Mouse (Mus musculus): Measurements from ENCODE around the gene Atf7. TPM values are rescaled to one million over a fixed set of nuclear protein-coding genes. Genes with fewer than 3 reads are reported as not detected.

Gene Atf7
- polyA plus RNA-seq, 1 experiment from 2014 or later: 35.2 TPM

DNA sequence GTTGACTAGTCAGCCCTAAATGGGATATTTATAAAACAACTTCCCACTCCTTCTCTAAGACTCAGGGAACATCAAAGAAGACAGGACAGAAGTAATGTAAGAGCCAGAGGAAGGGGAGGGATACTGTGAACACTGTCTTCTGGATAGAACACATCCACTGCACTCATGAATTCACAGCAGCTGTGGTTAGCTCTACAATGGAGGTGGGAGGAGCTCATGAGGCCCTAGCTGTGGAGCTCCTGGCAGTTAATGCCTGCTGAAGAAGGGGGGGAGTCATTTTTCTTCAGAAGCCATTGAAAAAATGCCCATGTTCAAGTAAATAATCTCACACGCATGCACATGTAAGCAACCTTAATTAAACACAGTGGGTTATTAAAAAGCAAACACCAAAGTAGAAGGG lies 48.3 kb downstream of the Atf7 start:
- H3K36me3 ChIP-seq: no peaks in the 10 kb centered on the region
- H3K4me2 ChIP-seq: no peak overlapping the region
- no peak overlapping the region for H3K4me3 ChIP-seq (replicated peaks)
- H3K4me1 ChIP-seq: peaks cover under 1% of the 10 kb centered on the region; the same call in 1 of the 2 replicates
- 77% methylated on average over 1 of the region's 1 CpGs for WGBS
- no peaks in the 10 kb centered on the region for H3K9me3 ChIP-seq
- no peak for ATAC-seq (ENCODE audit: insufficient read depth, low FRiP score, low read depth)
- H3K27me3 ChIP-seq (replicated peaks): no peaks in the 10 kb centered on the region
- no peak overlapping the region for H3K9ac ChIP-seq
- H3K27ac ChIP-seq: no peak overlapping the region

DNA sequence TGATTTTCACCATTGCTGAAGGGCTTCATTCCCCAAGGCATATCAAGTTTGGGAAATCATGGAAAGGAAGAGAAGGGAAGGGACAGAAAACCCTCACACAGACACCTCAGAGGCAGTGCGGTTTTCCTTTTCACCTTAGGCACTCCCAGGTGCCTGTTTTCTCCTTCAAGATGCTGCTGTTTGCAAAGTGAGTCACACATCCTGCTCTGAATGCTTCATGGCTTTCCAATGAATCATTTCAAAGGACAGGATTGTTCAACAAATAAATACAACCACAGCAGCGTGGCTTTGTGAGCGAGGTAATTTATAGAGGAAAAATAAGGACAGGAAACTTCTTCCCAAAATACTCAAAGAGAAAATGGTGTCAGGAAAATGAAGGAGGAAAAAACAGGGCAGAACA lies 53.2 kb downstream of the Atf7 start:
- Histone ChIP-seq H3K27ac (peak overlapping the region; percentile 16; the same call in 1 of the 2 replicates), H3K9me3 (no peaks in the 10 kb centered on the region), H3K27me3 (replicated peaks) (no peaks in the 10 kb centered on the region), H3K4me1 (peaks cover 4% of the 10 kb centered on the region; the same call in 1 of the 2 replicates), H3K4me2 (no peak overlapping the region), H3K36me3 (no peaks in the 10 kb centered on the region), H3K4me3 (replicated peaks) (no peak overlapping the region), H3K9ac (no peak overlapping the region)
- no peak for ATAC-seq (ENCODE audit: insufficient read depth, low FRiP score, low read depth)
- 56% methylated on average over 3 of the region's 3 CpGs for WGBS

DNA sequence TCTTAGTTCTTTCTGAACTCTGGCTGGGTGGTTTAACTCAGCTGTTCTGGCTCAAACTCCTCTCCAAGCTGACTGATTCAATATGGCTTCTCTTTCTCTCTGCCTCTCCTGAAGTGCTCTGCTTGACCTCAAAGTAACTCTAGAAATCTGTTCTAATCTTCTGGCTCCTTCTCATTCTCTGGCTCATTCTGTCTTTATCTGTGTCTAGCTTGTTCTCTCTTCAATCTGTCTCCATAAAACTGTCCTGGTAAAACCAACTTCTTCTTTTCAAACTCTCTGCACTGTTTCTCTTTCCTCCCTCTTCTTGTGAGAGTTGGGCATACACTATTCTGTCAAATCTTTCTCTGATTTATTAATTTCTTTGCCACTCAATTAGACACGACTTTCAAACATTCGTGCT lies 57.4 kb downstream of the Atf7 start:
- Histone ChIP-seq H3K4me3 (replicated peaks) (no peak overlapping the region), H3K36me3 (no peaks in the 10 kb centered on the region), H3K4me1 (peaks cover 4% of the 10 kb centered on the region; the same call in 1 of the 2 replicates), H3K9me3 (no peaks in the 10 kb centered on the region), H3K27ac (no peak overlapping the region), H3K27me3 (replicated peaks) (no peaks in the 10 kb centered on the region), H3K4me2 (no peak overlapping the region), H3K9ac (no peak overlapping the region)
- WGBS: 72% methylated on average over 2 of the region's 2 CpGs
- ATAC-seq (ENCODE audit: insufficient read depth, low FRiP score, low read depth): no peak

DNA sequence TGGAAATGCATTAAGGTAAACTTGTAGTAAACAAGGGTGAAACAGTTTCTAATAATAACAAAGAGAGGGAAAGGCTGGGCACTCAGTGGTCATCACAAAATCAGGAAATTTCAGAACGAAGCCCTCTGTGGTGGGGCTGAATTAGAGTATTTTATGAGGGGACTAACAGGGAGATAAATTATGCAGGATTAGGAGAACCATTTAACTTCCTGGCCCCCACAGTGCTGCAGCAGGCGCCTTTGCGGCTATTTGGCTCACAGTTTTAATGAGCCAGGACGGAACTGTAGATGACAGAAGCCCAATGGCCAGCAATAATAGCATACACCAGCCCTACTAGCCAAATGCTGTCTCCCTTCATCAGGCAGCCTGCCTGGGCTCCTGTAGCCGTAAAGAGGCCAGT lies 61.6 kb downstream of the Atf7 start:
- Histone ChIP-seq H3K4me1 (no peaks in the 10 kb centered on the region), H3K9me3 (no peaks in the 10 kb centered on the region), H3K27ac (no peak overlapping the region), H3K4me3 (replicated peaks) (no peak overlapping the region), H3K9ac (no peak overlapping the region), H3K36me3 (no peaks in the 10 kb centered on the region; the same call in 1 of the 2 replicates), H3K4me2 (no peak overlapping the region), H3K27me3 (replicated peaks) (no peaks in the 10 kb centered on the region)
- 88% methylated on average over 5 of the region's 5 CpGs for WGBS
- no peak for ATAC-seq (ENCODE audit: insufficient read depth, low FRiP score, low read depth)

DNA sequence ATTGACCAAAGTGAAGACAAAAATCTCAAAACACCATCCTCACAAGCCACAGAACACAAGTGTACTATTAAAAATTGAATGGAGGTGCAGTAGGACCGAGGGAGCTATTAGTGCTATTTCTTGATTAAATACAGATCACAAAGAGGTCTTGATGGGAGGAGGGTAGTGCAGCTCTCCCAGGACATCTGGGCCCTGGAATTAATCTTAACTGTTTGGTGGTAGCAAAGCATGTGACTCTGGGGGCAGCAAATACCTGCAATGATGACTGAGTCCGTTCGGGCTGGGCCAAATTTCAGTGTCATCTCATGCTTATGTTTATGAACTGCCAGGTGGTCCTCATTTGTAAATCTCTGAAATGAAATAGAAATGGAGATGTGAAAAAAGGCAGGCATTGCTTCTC lies 62.2 kb downstream of the Atf7 start:
- ATAC-seq (ENCODE audit: insufficient read depth, low FRiP score, low read depth): no peak
- no peaks in the 10 kb centered on the region for H3K27me3 ChIP-seq (replicated peaks)
- 75% methylated on average over 3 of the region's 3 CpGs for WGBS
- no peak overlapping the region for H3K4me2 ChIP-seq
- H3K9ac ChIP-seq: no peak overlapping the region
- H3K27ac ChIP-seq: no peak overlapping the region
- no peak overlapping the region for H3K4me3 ChIP-seq (replicated peaks)
- H3K36me3 ChIP-seq: no peaks in the 10 kb centered on the region; the same call in 1 of the 2 replicates
- no peaks in the 10 kb centered on the region for H3K9me3 ChIP-seq
- H3K4me1 ChIP-seq: no peaks in the 10 kb centered on the region

DNA sequence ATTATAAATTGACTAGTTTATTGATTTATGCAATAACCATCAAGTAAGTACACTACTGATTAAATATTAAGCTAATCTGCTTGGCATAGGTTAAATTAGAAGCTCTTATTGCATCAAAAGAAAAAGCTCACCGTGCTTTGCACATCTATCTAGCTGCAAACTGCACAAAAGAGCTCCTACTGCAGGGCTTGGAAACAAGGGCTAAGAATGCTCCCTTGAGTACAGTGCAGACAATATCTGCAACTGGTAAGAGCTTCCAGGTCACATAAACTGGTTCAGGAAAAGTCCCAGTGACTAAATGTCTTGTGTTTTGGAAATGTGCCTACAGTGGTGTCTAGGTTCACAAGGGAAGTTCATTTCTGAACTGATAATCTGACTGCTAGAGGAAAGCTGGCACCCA lies 62.8 kb downstream of the Atf7 start:
- no peak for ATAC-seq (ENCODE audit: insufficient read depth, low FRiP score, low read depth)
- Histone ChIP-seq H3K4me2 (no peak overlapping the region), H3K4me3 (replicated peaks) (no peak overlapping the region), H3K4me1 (no peaks in the 10 kb centered on the region), H3K9me3 (no peaks in the 10 kb centered on the region), H3K27ac (no peak overlapping the region), H3K9ac (no peak overlapping the region), H3K27me3 (replicated peaks) (no peaks in the 10 kb centered on the region), H3K36me3 (no peaks in the 10 kb centered on the region; the same call in 1 of the 2 replicates)
- WGBS: 84% methylated on average over 1 of the region's 1 CpGs

DNA sequence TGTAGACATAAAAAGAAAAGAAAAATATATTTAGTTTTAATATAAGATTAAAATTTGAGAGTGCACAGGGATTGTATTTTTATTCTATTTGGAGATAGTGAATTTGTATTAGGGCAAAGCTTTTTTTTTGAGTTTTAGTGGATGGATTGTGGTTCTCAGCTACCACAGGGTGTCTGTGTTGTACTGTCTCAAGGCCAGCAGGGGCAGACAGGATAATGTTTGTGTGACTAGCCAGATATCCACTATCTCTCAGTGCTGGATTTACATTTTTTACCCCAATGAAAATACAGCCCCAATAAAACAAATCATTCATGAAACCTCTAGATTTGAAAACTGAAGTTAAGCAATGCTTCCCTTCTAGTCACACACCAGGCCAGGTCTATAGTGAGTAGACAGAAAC lies 67.7 kb downstream of the Atf7 start:
- no peaks in the 10 kb centered on the region for H3K4me1 ChIP-seq
- H3K9ac ChIP-seq: no peak overlapping the region
- H3K4me2 ChIP-seq: no peak overlapping the region
- no peak overlapping the region for H3K27ac ChIP-seq
- ATAC-seq (ENCODE audit: insufficient read depth, low FRiP score, low read depth): no peak
- no peaks in the 10 kb centered on the region for H3K9me3 ChIP-seq
- H3K4me3 ChIP-seq (replicated peaks): no peak overlapping the region
- H3K36me3 ChIP-seq: peaks cover 14% of the 10 kb centered on the region; the same call in 1 of the 2 replicates
- H3K27me3 ChIP-seq (replicated peaks): no peaks in the 10 kb centered on the region

DNA sequence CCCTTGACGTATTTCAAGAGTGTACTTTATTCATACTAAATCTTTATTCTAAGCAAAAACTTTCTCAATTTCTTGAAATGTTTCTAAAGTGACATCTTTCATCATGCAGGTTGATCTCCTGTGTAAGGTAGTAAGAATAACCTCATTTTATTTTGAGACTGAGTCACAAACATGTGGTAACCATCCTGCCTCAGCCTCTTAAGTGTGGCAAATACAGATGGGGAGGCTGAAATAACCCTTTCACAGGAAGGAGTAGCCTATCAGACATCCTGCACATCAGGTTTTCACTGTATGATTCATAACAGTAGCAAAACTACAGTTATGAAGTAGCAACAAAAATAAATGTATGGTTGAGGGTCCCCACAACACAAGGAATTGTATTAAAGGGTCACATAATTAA lies 69.7 kb downstream of the Atf7 start:
- H3K4me3 ChIP-seq (replicated peaks): no peak overlapping the region
- H3K9ac ChIP-seq: no peak overlapping the region
- no peaks in the 10 kb centered on the region for H3K9me3 ChIP-seq
- H3K36me3 ChIP-seq: peaks cover 25% of the 10 kb centered on the region
- no peak overlapping the region for H3K27ac ChIP-seq
- no peaks in the 10 kb centered on the region for H3K27me3 ChIP-seq (replicated peaks)
- no peak for ATAC-seq (ENCODE audit: insufficient read depth, low FRiP score, low read depth)
- WGBS: 93% methylated on average over 1 of the region's 1 CpGs
- H3K4me1 ChIP-seq: no peaks in the 10 kb centered on the region
- H3K4me2 ChIP-seq: no peak overlapping the region

DNA sequence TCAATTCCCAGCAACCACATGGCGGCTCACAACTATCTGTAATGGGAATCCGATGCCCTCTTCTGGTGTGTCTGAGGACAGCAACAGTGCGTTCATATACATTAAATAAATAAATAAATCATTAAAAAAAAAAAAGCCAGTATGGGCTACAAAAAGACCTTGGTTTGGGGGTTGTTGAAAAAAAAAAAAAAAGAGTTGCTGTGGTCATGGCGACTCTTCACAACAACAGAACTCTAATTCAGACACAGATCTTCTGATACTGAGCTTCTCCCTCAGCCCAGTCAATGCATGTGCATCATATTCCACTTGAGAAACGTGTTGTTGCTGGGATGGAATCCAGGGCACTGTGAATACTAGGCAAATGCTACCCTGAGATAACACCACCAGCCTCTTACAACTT lies 72.7 kb downstream of the Atf7 start:
- WGBS: 95% methylated on average over 5 of the region's 5 CpGs
- Histone ChIP-seq H3K27me3 (replicated peaks) (no peaks in the 10 kb centered on the region), H3K27ac (no peak overlapping the region), H3K9me3 (no peaks in the 10 kb centered on the region), H3K4me2 (no peak overlapping the region), H3K36me3 (peaks cover 25% of the 10 kb centered on the region), H3K4me3 (replicated peaks) (no peak overlapping the region), H3K4me1 (no peaks in the 10 kb centered on the region), H3K9ac (no peak overlapping the region)
- no peak for ATAC-seq (ENCODE audit: insufficient read depth, low FRiP score, low read depth)

DNA sequence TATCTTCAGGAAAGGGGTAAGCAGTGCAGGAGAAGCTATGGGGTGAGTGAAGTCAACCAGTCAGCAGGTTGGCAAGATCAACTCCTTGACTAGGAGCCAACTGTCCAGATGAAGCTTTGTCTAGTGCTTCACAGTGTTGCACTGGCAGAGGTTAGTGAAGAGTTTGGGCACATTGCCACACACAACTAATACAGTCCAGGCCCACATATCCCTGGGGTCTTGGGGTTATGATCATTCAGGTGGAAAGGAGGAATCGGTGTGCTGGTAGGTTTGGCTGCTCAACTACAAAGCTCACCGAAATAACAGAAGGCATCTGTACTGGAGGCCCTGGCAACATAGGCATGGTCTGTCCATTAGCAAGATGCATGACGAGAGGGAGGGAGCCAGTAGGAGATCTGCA lies 77.8 kb downstream of the Atf7 start:
- Histone ChIP-seq H3K4me2 (no peak overlapping the region), H3K27ac (no peak overlapping the region), H3K36me3 (peaks cover 20% of the 10 kb centered on the region), H3K4me3 (replicated peaks) (no peak overlapping the region), H3K9me3 (no peaks in the 10 kb centered on the region), H3K27me3 (replicated peaks) (no peaks in the 10 kb centered on the region), H3K9ac (no peak overlapping the region), H3K4me1 (no peaks in the 10 kb centered on the region)
- WGBS: 95% methylated on average over 3 of the region's 3 CpGs
- no peak for ATAC-seq (ENCODE audit: insufficient read depth, low FRiP score, low read depth)

DNA sequence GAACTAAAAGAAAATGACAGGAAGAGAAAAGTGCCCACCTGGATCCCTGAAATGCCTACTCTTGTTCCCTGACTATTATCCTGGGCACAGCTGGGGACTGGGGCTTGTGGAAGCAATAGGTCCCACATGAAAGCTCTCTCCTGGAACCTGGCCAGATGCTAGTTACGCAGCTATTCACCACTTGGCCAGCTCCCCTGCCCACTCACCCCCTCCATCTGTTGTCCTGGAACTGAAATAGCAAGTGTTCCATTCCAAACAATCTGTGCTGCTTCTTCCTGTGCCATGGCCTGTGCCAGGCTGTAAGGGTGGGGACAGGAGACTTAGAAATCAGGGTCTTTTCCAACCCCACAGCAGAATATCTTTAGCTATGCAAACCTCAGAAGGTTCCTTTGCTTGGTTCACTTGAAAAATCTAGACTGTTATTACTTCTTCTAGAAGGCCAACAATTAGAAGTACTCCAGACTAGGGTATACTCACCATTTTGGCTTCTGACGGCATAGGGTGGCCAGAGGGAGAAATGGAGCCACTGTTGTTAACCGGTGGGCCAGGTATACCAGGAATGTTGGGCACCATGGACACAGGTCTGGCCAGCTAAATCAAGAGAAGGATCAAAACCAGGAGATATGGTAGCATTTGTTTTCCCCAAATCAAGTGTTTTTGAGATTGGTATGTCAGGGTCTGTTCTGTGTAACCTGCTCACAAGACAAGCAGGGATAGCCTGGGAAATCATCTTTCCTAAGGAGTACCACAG lies 78.4 kb downstream of the Atf7 start:
- ATAC-seq (ENCODE audit: insufficient read depth, low FRiP score, low read depth): no peak
- no peaks in the 10 kb centered on the region for H3K4me1 ChIP-seq
- H3K27me3 ChIP-seq (replicated peaks): no peaks in the 10 kb centered on the region
- H3K9me3 ChIP-seq: no peaks in the 10 kb centered on the region
- no peak overlapping the region for H3K4me3 ChIP-seq (replicated peaks)
- WGBS: 80% methylated on average over 3 of the region's 3 CpGs
- peaks cover 15% of the 10 kb centered on the region for H3K36me3 ChIP-seq
- H3K9ac ChIP-seq: no peak overlapping the region
- H3K4me2 ChIP-seq: no peak overlapping the region
- no peak overlapping the region for H3K27ac ChIP-seq

DNA sequence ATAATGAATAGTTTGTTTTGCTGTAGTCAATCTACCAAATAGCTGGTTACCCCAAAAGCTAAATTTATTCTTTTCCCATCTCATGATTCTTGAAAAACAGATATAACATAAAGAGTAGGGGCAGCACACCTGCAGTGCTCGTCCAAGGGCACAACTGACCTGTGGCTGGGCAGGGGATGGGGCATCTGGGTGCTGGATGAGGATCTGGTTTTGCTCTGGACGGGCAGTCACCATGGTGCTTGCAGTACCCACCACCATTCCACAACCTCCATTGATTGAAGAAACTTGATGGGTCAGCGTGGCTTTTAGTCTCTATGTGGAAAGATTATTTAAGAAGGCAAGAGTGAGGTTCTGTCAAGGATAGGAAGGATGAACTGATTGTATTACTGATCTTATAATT lies 79.0 kb downstream of the Atf7 start:
- no peak for ATAC-seq (ENCODE audit: insufficient read depth, low FRiP score, low read depth)
- peaks cover 12% of the 10 kb centered on the region for H3K36me3 ChIP-seq
- 87% methylated on average over 3 of the region's 3 CpGs for WGBS

DNA sequence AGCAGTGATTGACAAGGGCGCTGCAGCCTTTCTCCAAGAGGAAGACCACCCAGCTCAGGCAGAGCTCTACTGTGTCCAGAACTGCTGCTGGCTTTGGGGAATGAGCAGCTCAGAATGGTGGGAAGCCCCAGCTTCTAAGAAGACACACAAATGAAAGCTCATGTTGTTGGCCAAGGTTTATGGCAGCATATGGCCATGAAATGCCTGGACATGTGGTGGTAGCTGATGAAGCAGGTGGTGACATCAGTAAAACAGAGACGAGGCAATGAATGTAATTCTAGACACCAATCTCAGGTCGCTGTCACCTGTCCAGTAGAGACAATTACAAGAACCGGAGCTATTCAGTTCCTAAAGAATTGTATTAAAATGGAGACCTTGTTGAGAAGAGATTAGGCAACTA lies 80.5 kb downstream of the Atf7 start:
- Histone ChIP-seq H3K9me3 (no peaks in the 10 kb centered on the region), H3K36me3 (peaks cover 19% of the 10 kb centered on the region), H3K4me1 (no peaks in the 10 kb centered on the region), H3K27me3 (replicated peaks) (no peaks in the 10 kb centered on the region), H3K4me2 (no peak overlapping the region), H3K27ac (no peak overlapping the region), H3K9ac (no peak overlapping the region), H3K4me3 (replicated peaks) (no peak overlapping the region)
- 92% methylated on average over 4 of the region's 4 CpGs for WGBS
- ATAC-seq (ENCODE audit: insufficient read depth, low FRiP score, low read depth): no peak

More for the DNA sequence above, 79.0 kb downstream of the Atf7 start:
- no peak overlapping the region for H3K4me3 ChIP-seq (replicated peaks)
- no peak overlapping the region for H3K9ac ChIP-seq
- no peak overlapping the region for H3K27ac ChIP-seq
- no peaks in the 10 kb centered on the region for H3K9me3 ChIP-seq
- no peaks in the 10 kb centered on the region for H3K27me3 ChIP-seq (replicated peaks)
- no peak overlapping the region for H3K4me2 ChIP-seq
- no peaks in the 10 kb centered on the region for H3K4me1 ChIP-seq

All from stomach, embryonic 15.5 days (tissue).